Mouse (Mus musculus): ENCODE measurements at regions not wholly inside any gene's neighbourhood (a gene's known extent, or its start where the extent isn't known, plus 50 kb on each side); places are given as distances from the start of the nearest gene placed in this dataset.

- no peak for DNase-seq
Observed at GRCm38 (mm10) chr11:109039060-109039791, 104.9 kb downstream of the E030025P04Rik start.

GRCm38 (mm10) chr11:109038136-109038535 is 106.0 kb downstream of the E030025P04Rik start:
- no peak for DNase-seq

- no peak for DNase-seq
Observed at GRCm38 (mm10) chr11:109034596-109034995, 109.6 kb downstream of the E030025P04Rik start.

GRCm38 (mm10) chr11:109034072-109034471 is 110.1 kb downstream of the E030025P04Rik start:
- no peak for DNase-seq

- no peak for DNase-seq
Observed at GRCm38 (mm10) chr11:109032729-109033128, 111.4 kb downstream of the E030025P04Rik start.

- DNase-seq: no peak
Observed at GRCm38 (mm10) chr11:109030486-109030885, 110.3 kb downstream of the Axin2 start.

GRCm38 (mm10) chr11:109029894-109030293 is 109.7 kb downstream of the Axin2 start:
- DNase-seq: no peak

- DNase-seq: no peak
Observed at GRCm38 (mm10) chr11:109014806-109015205, 94.7 kb downstream of the Axin2 start.

- DNase-seq: no peak
Observed at GRCm38 (mm10) chr11:109011161-109011560, 91.0 kb downstream of the Axin2 start.

GRCm38 (mm10) chr11:109008872-109009271 is 88.7 kb downstream of the Axin2 start:
- no peak for DNase-seq

GRCm38 (mm10) chr11:109005681-109006080 is 85.5 kb downstream of the Axin2 start:
- peak; percentile 52 for DNase-seq
